Mouse (Mus musculus): Measurements from ENCODE around the gene Zcrb1. TPM values are rescaled to one million over a fixed set of nuclear protein-coding genes. Genes with fewer than 3 reads are reported as not detected.

Zcrb1 gene
- polyA plus RNA-seq, 1 experiment from 2014 or later: 171 TPM

DNA sequence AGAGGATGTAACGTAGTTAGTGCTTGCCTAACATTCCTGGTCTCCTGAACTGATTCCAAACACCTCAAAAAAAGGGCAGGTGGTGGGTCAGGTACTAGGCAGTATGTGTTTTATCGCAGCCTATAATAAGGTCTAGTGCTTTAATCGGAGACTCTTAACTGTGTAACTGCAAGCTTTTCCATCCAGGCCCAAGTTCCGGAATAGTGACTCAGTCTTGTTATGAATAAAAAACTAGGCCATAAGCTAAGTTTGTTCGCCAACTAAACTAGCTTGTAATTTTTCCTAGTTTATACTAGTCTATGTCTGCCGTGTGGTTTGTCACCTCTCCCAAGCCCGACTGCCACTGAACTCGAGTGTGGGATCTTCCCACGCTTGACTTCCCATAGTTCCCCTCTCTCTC, 16.3 kb upstream of the Zcrb1 start:
- Histone ChIP-seq H3K36me3 (ENCODE audit: control insufficient read depth, insufficient read depth, low read length) (0 out of 2 replicates have a peak, but pooled peaks cover 5% of the 10 kb centered on the region), H3K27ac (ENCODE audit: low read depth, low read length) (no peak overlapping the region), H3K4me1 (ENCODE audit: control insufficient read depth, insufficient read depth, low read length) (no peaks in the 10 kb centered on the region), H3K9me3 (ENCODE audit: control insufficient read depth, low read length) (no peaks in the 10 kb centered on the region), H3K4me2 (ENCODE audit: low read depth, low read length) (no peak overlapping the region), H3K9ac (replicated peaks; ENCODE audit: low read depth, low read length) (no peak overlapping the region), H3K4me3 (ENCODE audit: low read depth, low read length) (no peak overlapping the region), H3K27me3 (ENCODE audit: control insufficient read depth, insufficient read depth, low read length) (no peaks in the 10 kb centered on the region)
- ATAC-seq (ENCODE audit: low read depth): no peak
- 92% methylated on average over 9 of the region's 9 CpGs for WGBS

DNA sequence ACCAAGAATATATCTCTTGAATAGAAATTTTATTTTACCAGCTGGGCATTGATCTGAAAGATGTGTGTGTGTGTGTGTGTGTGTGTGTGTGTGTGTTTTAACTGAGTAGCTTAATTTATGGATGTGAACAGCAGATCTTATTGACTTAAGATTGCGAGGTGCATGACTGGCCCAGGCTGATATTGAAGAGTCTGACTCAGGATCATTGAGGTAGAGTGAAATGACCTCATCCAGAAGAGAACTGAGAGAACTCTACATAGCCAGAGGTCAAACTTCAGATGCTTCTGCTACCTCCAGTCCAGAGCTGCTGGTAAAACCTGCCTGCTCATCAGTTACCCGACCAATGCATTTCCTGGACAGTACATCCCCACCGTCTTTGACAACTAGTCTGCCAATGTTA, 14.3 kb upstream of the Zcrb1 start:
- Histone ChIP-seq H3K4me1 (ENCODE audit: control insufficient read depth, insufficient read depth, low read length) (no peaks in the 10 kb centered on the region), H3K4me2 (ENCODE audit: low read depth, low read length) (no peak overlapping the region), H3K27ac (ENCODE audit: low read depth, low read length) (no peak overlapping the region), H3K27me3 (ENCODE audit: control insufficient read depth, insufficient read depth, low read length) (no peaks in the 10 kb centered on the region), H3K9me3 (ENCODE audit: control insufficient read depth, low read length) (no peaks in the 10 kb centered on the region), H3K36me3 (ENCODE audit: control insufficient read depth, insufficient read depth, low read length) (0 out of 2 replicates have a peak, but pooled peaks cover 5% of the 10 kb centered on the region), H3K9ac (replicated peaks; ENCODE audit: low read depth, low read length) (no peak overlapping the region), H3K4me3 (ENCODE audit: low read depth, low read length) (no peak overlapping the region)
- WGBS: 98% methylated on average over 3 of the region's 3 CpGs
- no peak for ATAC-seq (ENCODE audit: low read depth)

DNA sequence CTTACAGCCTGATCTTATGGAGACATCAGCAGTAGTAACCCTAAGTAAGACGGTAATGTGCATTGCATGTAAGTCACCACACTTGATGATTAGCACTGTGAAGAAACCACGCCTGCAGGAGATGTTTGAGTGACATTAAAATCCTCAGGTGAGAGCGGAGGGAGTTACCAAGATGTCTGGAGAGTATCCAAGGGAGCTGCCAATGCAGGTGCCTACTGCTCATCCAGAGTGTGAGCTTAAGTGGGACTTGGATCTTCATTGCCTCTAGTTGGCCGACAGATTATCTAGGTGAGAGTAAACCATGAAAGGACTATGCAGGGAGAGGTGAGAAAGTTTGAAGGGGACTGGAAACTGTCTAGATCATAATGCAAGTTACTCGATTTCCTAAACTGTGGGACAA, 8.4 kb upstream of the Zcrb1 start:
- no peaks in the 10 kb centered on the region for H3K27me3 ChIP-seq (ENCODE audit: control insufficient read depth, insufficient read depth, low read length)
- 95% methylated on average over 5 of the region's 5 CpGs for WGBS
- no peaks in the 10 kb centered on the region for H3K9me3 ChIP-seq (ENCODE audit: control insufficient read depth, low read length)
- H3K4me3 ChIP-seq (ENCODE audit: low read depth, low read length): no peak overlapping the region
- H3K4me2 ChIP-seq (ENCODE audit: low read depth, low read length): no peak overlapping the region
- H3K4me1 ChIP-seq (ENCODE audit: control insufficient read depth, insufficient read depth, low read length): no peaks in the 10 kb centered on the region
- no peak overlapping the region for H3K27ac ChIP-seq (ENCODE audit: low read depth, low read length)
- H3K36me3 ChIP-seq (ENCODE audit: control insufficient read depth, insufficient read depth, low read length): no peaks in the 10 kb centered on the region
- ATAC-seq (ENCODE audit: low read depth): no peak
- no peak overlapping the region for H3K9ac ChIP-seq (replicated peaks; ENCODE audit: low read depth, low read length)

- no peak for ATAC-seq (ENCODE audit: low read depth)
- Histone ChIP-seq H3K36me3 (ENCODE audit: control insufficient read depth, insufficient read depth, low read length) (no peaks in the 10 kb centered on the region), H3K9me3 (ENCODE audit: control insufficient read depth, low read length) (no peaks in the 10 kb centered on the region), H3K27me3 (ENCODE audit: control insufficient read depth, insufficient read depth, low read length) (no peaks in the 10 kb centered on the region), H3K4me2 (ENCODE audit: low read depth, low read length) (no peak overlapping the region), H3K4me3 (ENCODE audit: low read depth, low read length) (no peak overlapping the region), H3K9ac (replicated peaks; ENCODE audit: low read depth, low read length) (no peak overlapping the region), H3K27ac (ENCODE audit: low read depth, low read length) (no peak overlapping the region), H3K4me1 (ENCODE audit: control insufficient read depth, insufficient read depth, low read length) (no peaks in the 10 kb centered on the region)
- WGBS: 94% methylated on average over 7 of the region's 7 CpGs
These were observed 7.4 kb upstream of the Zcrb1 start for GRCm38 (mm10) chr15:93405446-93405986.

DNA sequence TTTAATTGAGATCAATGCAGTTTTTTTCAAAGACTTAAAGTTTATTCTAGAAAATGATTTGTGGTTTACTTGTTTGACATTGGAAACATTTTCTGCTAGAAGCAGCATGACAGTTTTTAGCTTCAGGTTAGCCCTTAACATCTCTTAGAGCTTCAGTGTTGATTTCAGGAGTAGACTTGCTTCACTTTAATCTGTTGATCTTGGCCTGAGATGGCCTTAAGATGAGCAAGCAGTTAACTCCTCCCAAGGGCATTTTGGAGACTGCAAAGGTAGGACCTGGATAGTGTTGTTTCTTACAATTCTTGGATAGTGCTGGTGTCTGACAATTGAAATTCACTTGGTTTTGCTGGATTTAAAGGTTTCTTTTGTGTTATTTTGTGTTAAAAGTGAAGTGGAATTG, 6.7 kb upstream of the Zcrb1 start:
- Histone ChIP-seq H3K4me3 (ENCODE audit: low read depth, low read length) (no peak overlapping the region), H3K4me1 (ENCODE audit: control insufficient read depth, insufficient read depth, low read length) (peaks cover 3% of the 10 kb centered on the region), H3K36me3 (ENCODE audit: control insufficient read depth, insufficient read depth, low read length) (no peaks in the 10 kb centered on the region), H3K9me3 (ENCODE audit: control insufficient read depth, low read length) (no peaks in the 10 kb centered on the region), H3K27me3 (ENCODE audit: control insufficient read depth, insufficient read depth, low read length) (no peaks in the 10 kb centered on the region), H3K27ac (ENCODE audit: low read depth, low read length) (no peak overlapping the region), H3K4me2 (ENCODE audit: low read depth, low read length) (no peak overlapping the region), H3K9ac (replicated peaks; ENCODE audit: low read depth, low read length) (no peak overlapping the region)
- no peak for ATAC-seq (ENCODE audit: low read depth)

DNA sequence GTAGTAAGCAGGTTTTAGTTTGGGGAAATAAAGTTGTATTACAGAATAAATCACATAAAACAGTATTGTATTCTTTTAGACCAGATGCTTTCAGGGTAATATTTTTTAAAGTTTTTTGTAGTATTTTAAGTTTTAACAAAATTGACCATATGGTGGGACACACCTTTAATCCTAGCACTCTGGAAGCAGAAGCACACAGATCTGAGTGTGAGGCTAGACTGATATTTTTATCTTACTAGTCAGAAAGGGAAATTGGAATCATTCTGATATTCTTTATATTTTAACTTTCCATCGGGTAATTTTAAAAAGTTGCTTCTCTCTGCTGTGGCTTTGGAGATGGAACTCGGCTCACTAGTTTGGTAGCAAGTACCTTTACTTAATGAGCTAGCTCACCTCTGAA, 4.6 kb upstream of the Zcrb1 start:
- H3K4me3 ChIP-seq (ENCODE audit: low read depth, low read length): no peak overlapping the region
- H3K9me3 ChIP-seq (ENCODE audit: control insufficient read depth, low read length): no peaks in the 10 kb centered on the region
- WGBS: 99% methylated on average over 2 of the region's 2 CpGs
- H3K27ac ChIP-seq (ENCODE audit: low read depth, low read length): no peak overlapping the region
- no peaks in the 10 kb centered on the region for H3K27me3 ChIP-seq (ENCODE audit: control insufficient read depth, insufficient read depth, low read length)
- no peak overlapping the region for H3K4me2 ChIP-seq (ENCODE audit: low read depth, low read length)
- no peak overlapping the region for H3K9ac ChIP-seq (replicated peaks; ENCODE audit: low read depth, low read length)
- no peak for ATAC-seq (ENCODE audit: low read depth)
- H3K36me3 ChIP-seq (ENCODE audit: control insufficient read depth, insufficient read depth, low read length): no peaks in the 10 kb centered on the region
- peaks cover 12% of the 10 kb centered on the region for H3K4me1 ChIP-seq (ENCODE audit: control insufficient read depth, insufficient read depth, low read length)

DNA sequence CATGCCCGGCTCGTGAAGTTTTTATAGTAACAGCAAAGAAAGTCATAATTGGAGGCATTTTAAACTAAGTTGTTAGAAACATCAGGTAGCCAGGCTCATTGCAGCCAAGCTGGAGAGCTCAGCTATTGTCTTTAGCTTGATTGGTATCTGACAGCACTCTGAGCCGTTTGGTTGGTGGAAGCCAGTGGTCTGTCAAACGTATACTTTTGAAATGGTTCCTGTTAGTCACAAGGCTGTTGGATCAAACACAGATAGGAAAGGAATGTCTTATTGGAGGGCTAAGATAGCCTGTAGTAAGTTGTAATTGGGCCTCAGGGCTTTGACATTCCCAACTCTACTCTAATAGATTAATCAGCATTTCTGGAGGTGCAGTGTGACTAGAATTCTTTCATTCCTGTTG, 3.3 kb upstream of the Zcrb1 start:
- Histone ChIP-seq H3K27me3 (ENCODE audit: control insufficient read depth, insufficient read depth, low read length) (no peaks in the 10 kb centered on the region), H3K27ac (ENCODE audit: low read depth, low read length) (no peak overlapping the region), H3K36me3 (ENCODE audit: control insufficient read depth, insufficient read depth, low read length) (no peaks in the 10 kb centered on the region), H3K9me3 (ENCODE audit: control insufficient read depth, low read length) (no peaks in the 10 kb centered on the region), H3K4me2 (ENCODE audit: low read depth, low read length) (no peak overlapping the region), H3K4me1 (ENCODE audit: control insufficient read depth, insufficient read depth, low read length) (peaks cover 23% of the 10 kb centered on the region), H3K9ac (replicated peaks; ENCODE audit: low read depth, low read length) (no peak overlapping the region), H3K4me3 (ENCODE audit: low read depth, low read length) (no peak overlapping the region)
- 87% methylated on average over 4 of the region's 4 CpGs for WGBS
- no peak for ATAC-seq (ENCODE audit: low read depth)

- ATAC-seq (ENCODE audit: low read depth): peak; percentile 20; the same call in 1 of the 2 replicates
- H3K4me3 ChIP-seq (ENCODE audit: low read depth, low read length): peak overlapping the region; percentile 98
- H3K27me3 ChIP-seq (ENCODE audit: control insufficient read depth, insufficient read depth, low read length): no peaks in the 10 kb centered on the region
- H3K36me3 ChIP-seq (ENCODE audit: control insufficient read depth, insufficient read depth, low read length): peaks cover 4% of the 10 kb centered on the region
- peak overlapping the region; percentile 76 for H3K27ac ChIP-seq (ENCODE audit: low read depth, low read length)
- no peaks in the 10 kb centered on the region for H3K9me3 ChIP-seq (ENCODE audit: control insufficient read depth, low read length)
- peak overlapping the region; percentile 95 for H3K9ac ChIP-seq (replicated peaks; ENCODE audit: low read depth, low read length)
- H3K4me2 ChIP-seq (ENCODE audit: low read depth, low read length): peak overlapping the region; percentile 78
- H3K4me1 ChIP-seq (ENCODE audit: control insufficient read depth, insufficient read depth, low read length): peaks cover 23% of the 10 kb centered on the region
- WGBS: 1% methylated on average over 36 of the region's 36 CpGs
These were observed 786 bp upstream of the Zcrb1 start for GRCm38 (mm10) chr15:93398699-93399540.

GRCm38 (mm10) chr15:93397269-93397668, 865 bp downstream of the Zcrb1 start:
- WGBS: 1% methylated on average over 11 of the region's 11 CpGs

More at GRCm38 (mm10) chr15:93397269-93397668, 865 bp downstream of the Zcrb1 start:
- Histone ChIP-seq H3K9ac (replicated peaks; ENCODE audit: low read depth, low read length) (peak overlapping the region; percentile 95), H3K4me2 (ENCODE audit: low read depth, low read length) (peak overlapping the region; percentile 76), H3K9me3 (ENCODE audit: control insufficient read depth, low read length) (no peaks in the 10 kb centered on the region), H3K4me3 (ENCODE audit: low read depth, low read length) (peak overlapping the region; percentile 98), H3K27ac (ENCODE audit: low read depth, low read length) (no peak overlapping the region), H3K27me3 (ENCODE audit: control insufficient read depth, insufficient read depth, low read length) (no peaks in the 10 kb centered on the region), H3K4me1 (ENCODE audit: control insufficient read depth, insufficient read depth, low read length) (peaks cover 23% of the 10 kb centered on the region), H3K36me3 (ENCODE audit: control insufficient read depth, insufficient read depth, low read length) (peaks cover 4% of the 10 kb centered on the region)
- ATAC-seq (ENCODE audit: low read depth): no peak

Measured in neural tube, embryonic 14.5 days (tissue).